Mouse (Mus musculus): ENCODE measurements around the gene Asic2.

DNA sequence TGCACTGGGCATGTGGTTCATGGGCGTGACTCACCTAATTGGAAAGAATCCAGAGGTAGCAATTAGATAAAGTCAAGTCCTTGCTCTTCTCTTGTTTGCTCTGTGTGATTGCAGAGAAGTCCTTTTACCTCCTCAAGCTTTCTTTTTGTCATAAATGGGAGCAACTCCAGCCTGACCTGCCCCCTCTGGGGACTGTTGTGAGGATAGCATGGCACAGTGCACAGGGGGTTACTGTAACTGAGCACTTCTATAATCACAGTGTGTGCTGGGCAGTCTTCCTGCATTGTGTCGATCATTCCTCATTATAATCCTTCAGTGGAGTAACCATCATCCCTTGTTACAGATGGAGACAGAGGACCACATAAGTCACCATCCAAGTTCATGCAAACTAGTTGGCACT is 732.2 kb downstream of the Asic2 start:
- TF ChIP-seq CTCF (conservative IDR thresholded peaks at IDR 0.05; ENCODE audit: low read length) = no peak
- TF ChIP-seq NANOG (IDR thresholded peaks at IDR 0.05; ENCODE audit: borderline replicate concordance, low read length) = no peak
- TF ChIP-seq POU5F1 (IDR thresholded peaks at IDR 0.05; ENCODE audit: borderline replicate concordance, low read length) = no peak

Measured in E14TG2a.4 (cell line).